Mouse (Mus musculus) kidney, adult 2 months (tissue): ENCODE measurements at regions not wholly inside any gene's neighbourhood (a gene's known extent, or its start where the extent isn't known, plus 50 kb on each side); places are given as distances from the start of the nearest gene placed in this dataset.
A peak's percentile ranks its signal among the peaks of the same experiment; 100 is the strongest.
"Not testable (repeated sequence)": the region's sequence is repeated elsewhere in the genome, so short reads cannot be mapped to it uniquely, and the experiment has no call there.

Experiments used
- DNase-seq: peaks from one replicate; pipeline ENCODE4 v3.0.0; 2021
- H3K27ac ChIP-seq: fragments of 200-500 bp; 2 replicates; pipeline ENCODE4 v1.5.1; 2012; ENCODE audit warnings: low read depth, low read length, control low read depth, inconsistent platforms; ENCODE audit not compliant: insufficient read depth
- H3K27me3 ChIP-seq: fragments of 200-500 bp; replicated peaks from 2 replicates; pipeline ENCODE4 v1.6.1; 2012; ENCODE audit warnings: mild to moderate bottlenecking, moderate library complexity, low read length, inconsistent platforms; ENCODE audit not compliant: control insufficient read depth, insufficient read depth
- H3K36me3 ChIP-seq: fragments of 200-500 bp; 2 replicates; pipeline ENCODE4 v1.6.1; 2012; ENCODE audit warnings: mild to moderate bottlenecking, moderate library complexity, low read length, inconsistent platforms; ENCODE audit not compliant: control insufficient read depth, insufficient read depth
- H3K4me1 ChIP-seq: fragments of 200-500 bp; 2 replicates; pipeline ENCODE4 v1.6.1; 2011; ENCODE audit warnings: low read length; ENCODE audit not compliant: control insufficient read depth, insufficient read depth
- H3K4me3 ChIP-seq: fragments of 200-500 bp; 2 replicates; pipeline ENCODE4 v1.5.1; 2011; ENCODE audit warnings: mild to moderate bottlenecking, low read depth, low read length, control low read depth; ENCODE audit not compliant: insufficient read depth
- CTCF ChIP-seq: fragments of 200-500 bp; conservative IDR thresholded peaks from 2 replicates; pipeline ENCODE4 v1.5.1; 2011; ENCODE audit warnings: low read depth, mild to moderate bottlenecking, control low read depth, low read length, moderate library complexity, mixed read lengths; ENCODE audit not compliant: insufficient read depth, insufficient read length
- POLR2A ChIP-seq: fragments of 200-500 bp; IDR thresholded peaks from one replicate; pipeline ENCODE4 v1.6.1; 2011; ENCODE audit warnings: low read depth, low read length, control low read depth
- WGBS: fragments of 180-500 bp; shearing (Covaris S2); methylation state at CpG from one replicate; pipeline ENCODE4 v1.1.7; 2018; 5-methylcytosine and 5-hydroxymethylcytosine counted together

DNA sequence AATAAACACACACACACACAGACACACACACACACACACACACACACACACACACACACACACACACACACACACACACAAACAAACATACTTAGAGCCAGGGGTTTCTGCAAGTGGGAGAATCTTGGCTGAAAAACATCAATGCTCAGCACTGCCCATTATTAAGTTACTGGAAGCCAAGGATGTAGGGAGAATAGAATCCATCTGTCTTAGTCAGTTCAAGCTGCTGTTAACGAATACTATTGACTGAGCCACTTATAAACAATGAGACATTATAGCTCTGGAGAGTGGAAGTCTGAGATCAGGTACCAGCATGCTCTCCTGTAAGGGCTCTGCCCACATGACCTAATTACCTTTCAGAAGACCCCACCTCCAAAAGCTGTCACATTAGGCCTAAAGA, 87.4 kb downstream of the Fam174b start:
- H3K27me3 ChIP-seq = no peaks in the 10 kb centered on the region
- no peaks in the 10 kb centered on the region for H3K4me1 ChIP-seq
- H3K36me3 ChIP-seq = no peaks in the 10 kb centered on the region
- no peak overlapping the region for H3K4me3 ChIP-seq
- no peak overlapping the region for H3K27ac ChIP-seq
- TF ChIP-seq POLR2A = no peak
- WGBS = 31% methylated on average over 1 of the region's 1 CpGs
- no peak for DNase-seq

DNA sequence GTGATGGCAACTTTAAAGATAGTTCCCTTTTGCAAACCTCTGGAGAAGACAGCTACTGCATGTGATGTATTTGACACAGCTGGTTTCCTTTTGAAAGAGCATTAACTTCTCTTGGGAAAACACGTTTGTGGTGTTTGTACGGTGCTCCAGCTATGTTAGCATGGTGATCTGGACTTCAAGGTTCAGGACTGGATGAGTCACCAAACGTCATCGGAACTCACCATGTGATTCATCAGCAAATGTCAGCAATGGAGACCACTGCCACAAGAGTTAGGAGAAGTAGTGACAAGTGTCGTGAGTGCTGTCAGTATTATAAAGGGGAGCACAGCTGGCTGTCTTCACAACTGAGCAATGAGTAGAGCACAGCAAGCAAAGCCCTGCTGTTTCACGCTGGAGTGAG, 90.5 kb downstream of the Fam174b start:
- TF ChIP-seq CTCF (no peak), POLR2A (no peak)
- no peaks in the 10 kb centered on the region for H3K4me1 ChIP-seq

DNA sequence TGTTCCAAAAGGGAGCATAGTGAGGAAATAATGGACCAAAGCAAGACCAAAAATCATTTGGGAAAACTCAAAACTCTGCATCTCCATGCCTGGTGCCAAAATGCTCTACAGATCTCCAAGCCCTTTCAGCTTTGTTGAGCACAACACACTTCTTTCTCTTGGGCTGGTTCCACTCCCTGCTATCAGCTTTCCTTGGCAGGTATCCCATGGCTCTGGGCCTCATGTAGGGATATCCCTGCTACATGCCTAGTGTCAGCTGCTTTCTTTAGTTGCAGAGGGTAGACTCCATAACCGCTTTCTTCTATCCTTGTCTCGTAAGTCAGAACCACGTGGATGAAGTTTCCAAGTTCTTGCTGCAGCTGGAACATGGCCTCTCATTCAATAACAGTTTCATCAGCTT, 100.3 kb downstream of the Fam174b start:
- no peak for DNase-seq
- H3K4me1 ChIP-seq = no peaks in the 10 kb centered on the region
- H3K27ac ChIP-seq = no peak overlapping the region
- no peaks in the 10 kb centered on the region for H3K36me3 ChIP-seq
- H3K4me3 ChIP-seq = no peak overlapping the region
- 84% methylated on average over 3 of the region's 3 CpGs for WGBS
- TF ChIP-seq CTCF (no peak), POLR2A (no peak)
- H3K27me3 ChIP-seq = no peaks in the 10 kb centered on the region

More for the DNA sequence above, 90.5 kb downstream of the Fam174b start:
- no peak overlapping the region for H3K4me3 ChIP-seq
- H3K27me3 ChIP-seq = no peaks in the 10 kb centered on the region
- WGBS = 71% methylated on average over 6 of the region's 6 CpGs
- no peak for DNase-seq
- H3K27ac ChIP-seq = no peak overlapping the region
- no peaks in the 10 kb centered on the region for H3K36me3 ChIP-seq

DNA sequence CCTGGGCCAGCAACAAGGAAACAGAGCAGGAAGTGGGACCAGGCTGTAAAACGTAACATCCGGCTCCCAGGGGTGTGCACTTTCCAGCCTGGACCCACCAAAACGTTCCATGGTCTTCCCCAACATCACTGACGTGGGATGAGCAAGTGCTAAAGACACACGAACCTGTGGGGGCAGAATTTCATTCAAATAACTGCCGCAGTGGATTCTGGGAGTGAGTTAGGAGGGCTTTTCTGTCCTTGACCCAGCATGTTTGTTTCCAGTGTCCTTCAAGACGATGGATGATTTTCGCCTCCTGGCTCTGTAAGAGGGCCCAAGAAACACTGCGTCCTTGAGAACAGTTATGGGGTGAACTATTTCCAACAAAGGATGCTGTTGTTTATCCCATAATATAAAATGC, 112.1 kb downstream of the Fam174b start:
- Histone ChIP-seq H3K36me3 (no peaks in the 10 kb centered on the region), H3K27ac (no peak overlapping the region), H3K4me3 (no peak overlapping the region), H3K27me3 (no peaks in the 10 kb centered on the region), H3K4me1 (no peaks in the 10 kb centered on the region)
- no peak for TF ChIP-seq CTCF
- TF ChIP-seq POLR2A = no peak
- DNase-seq = no peak
- 80% methylated on average over 9 of the region's 9 CpGs for WGBS

DNA sequence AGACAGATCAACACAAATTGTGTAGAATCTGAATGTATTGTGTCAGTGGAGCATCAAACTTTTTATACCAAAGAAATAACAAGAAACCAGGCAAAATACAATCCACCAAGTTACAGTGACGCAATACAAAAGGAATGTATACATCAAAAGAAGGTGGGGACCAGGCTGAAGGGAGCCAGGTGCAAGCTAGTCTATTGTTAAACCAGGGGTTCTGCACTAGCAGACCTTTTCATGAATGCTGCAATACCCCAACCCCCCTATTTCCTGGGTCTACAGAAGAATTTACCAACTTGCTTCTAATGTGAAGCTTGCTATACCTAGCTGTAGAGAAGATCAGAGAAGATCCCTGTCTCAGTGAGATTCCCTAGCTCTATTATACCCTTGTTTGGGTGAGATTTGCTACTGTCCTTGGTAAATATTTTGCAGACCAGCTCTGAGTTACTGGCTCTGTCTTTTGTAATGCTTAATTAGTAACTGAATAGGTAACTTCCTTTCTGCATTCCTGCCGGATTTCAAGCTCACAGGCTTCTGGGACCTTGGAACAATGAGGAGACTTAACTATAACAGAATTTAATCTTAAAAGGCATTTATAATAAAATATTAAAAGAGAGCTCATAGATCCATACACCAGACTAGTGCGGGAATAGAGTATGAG, 113.3 kb downstream of the Fam174b start:
- H3K4me1 ChIP-seq, H3K36me3 ChIP-seq, H3K27me3 ChIP-seq, H3K27ac ChIP-seq, H3K4me3 ChIP-seq: not testable (repeated sequence)
- 51% methylated on average over 3 of the region's 3 CpGs for WGBS
- peak; percentile 72 for DNase-seq

DNA sequence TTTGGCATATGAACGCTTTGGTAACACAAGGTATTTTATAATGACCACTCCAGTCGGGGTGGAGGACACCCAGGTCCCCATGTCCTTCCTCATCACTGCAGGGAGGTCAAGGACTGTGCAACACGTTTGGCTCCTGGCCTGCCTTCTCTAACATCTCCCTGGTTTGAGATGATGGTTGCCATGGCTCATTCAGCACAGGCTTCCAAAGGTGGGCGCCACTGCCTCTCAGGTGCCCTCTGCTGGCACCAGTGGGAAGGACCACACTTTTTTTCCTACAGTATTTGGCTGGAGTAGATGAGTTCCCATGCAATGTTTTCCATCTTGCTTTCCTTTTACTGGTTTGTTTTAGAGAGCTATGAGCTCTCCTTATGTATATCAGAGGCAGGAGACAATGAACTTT, 115.4 kb downstream of the Fam174b start:
- no peak overlapping the region for H3K4me3 ChIP-seq
- peak; percentile 15 for DNase-seq
- H3K27ac ChIP-seq = no peak overlapping the region
- H3K4me1 ChIP-seq = no peaks in the 10 kb centered on the region
- 44% methylated on average over 4 of the region's 4 CpGs for whole genome bisulfite sequencing
- TF ChIP-seq POLR2A (no peak), CTCF (peak; percentile 59)
- H3K36me3 ChIP-seq = no peaks in the 10 kb centered on the region
- no peaks in the 10 kb centered on the region for H3K27me3 ChIP-seq

DNA sequence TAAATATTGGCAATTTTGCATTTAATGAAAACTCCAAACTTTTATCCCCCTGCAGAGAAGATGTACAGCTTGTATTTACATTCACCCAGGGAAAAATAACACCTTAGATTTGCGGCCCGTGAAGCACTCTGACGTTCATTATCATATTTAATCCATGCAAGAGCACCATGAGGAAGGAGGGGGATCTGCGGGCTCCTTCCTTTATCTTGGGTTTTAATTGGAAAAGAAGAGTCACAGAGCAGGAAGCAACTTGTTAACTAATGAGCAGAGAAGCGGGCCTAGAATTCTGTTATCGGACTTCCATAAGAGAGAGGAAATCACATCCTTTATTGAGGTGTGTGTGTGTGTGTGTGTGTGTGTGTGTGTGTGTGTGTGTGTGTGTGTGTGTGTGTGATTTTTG, 116.8 kb downstream of the Fam174b start:
- TF ChIP-seq POLR2A (no peak), CTCF (no peak)
- no peaks in the 10 kb centered on the region for H3K27me3 ChIP-seq
- H3K27ac ChIP-seq = no peak overlapping the region
- H3K36me3 ChIP-seq = no peaks in the 10 kb centered on the region
- no peak for DNase-seq
- no peak overlapping the region for H3K4me3 ChIP-seq
- WGBS = 75% methylated on average over 6 of the region's 6 CpGs
- H3K4me1 ChIP-seq = no peaks in the 10 kb centered on the region

DNA sequence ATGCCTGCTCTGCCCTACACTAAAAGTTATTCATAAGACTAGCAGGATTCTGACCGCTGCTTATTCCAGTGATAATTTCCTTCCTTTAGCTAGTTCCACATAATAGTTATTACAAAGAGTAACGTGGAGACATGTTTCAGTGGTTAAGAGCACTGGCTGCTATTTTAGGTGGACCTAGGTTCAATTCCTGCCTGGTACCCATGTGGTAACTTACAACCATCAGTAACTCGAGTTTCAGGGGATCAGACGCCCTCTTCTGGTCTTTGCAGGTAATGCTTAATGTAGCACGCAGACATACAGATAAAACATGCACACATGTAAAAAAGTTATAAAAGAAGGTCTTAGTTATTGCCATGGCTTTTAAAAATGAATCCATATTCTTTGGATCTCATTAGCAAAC, 125.0 kb downstream of the Fam174b start:
- no peak for DNase-seq
- H3K4me3 ChIP-seq = no peak overlapping the region
- H3K27ac ChIP-seq = no peak overlapping the region
- WGBS = 70% methylated on average over 5 of the region's 5 CpGs
- no peaks in the 10 kb centered on the region for H3K27me3 ChIP-seq
- H3K36me3 ChIP-seq = no peaks in the 10 kb centered on the region
- no peaks in the 10 kb centered on the region for H3K4me1 ChIP-seq
- no peak for TF ChIP-seq CTCF
